Mouse (Mus musculus): Measurements from ENCODE around the gene Ugcg.
A peak's percentile ranks its signal among the peaks of the same experiment; 100 is the strongest.

DNA sequence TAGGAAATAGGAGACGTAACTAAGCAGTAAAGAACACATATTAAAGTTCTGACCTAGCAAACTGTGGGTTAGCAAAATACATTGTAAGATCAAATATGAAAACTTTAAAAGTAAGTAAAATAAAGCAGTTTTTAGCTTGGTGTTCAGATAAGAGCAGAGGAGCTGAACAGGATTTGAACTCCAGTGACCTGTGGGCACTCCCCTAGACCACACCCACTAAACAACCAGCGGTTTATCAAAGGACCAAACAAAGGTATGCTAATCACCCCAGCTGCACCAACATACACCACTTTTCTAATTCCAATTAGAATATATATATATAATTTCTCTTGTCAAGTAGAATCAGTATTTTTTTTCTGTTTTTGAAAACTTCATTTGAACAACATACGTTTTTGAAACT, 3.4 kb upstream of the Ugcg start:
- no peak for TF ChIP-seq CHD1 (IDR thresholded peaks at IDR 0.05; ENCODE audit: low read depth, low read length)
- no peak for TF ChIP-seq TBP (IDR thresholded peaks at IDR 0.05; ENCODE audit: low read depth, low read length)
- TF ChIP-seq CTCF (IDR thresholded peaks at IDR 0.05 in 2 of 3, conservative IDR thresholded peaks at IDR 0.05 in 1 of 3; ENCODE audit: control insufficient read depth in 1 of 3, insufficient read depth in 1 of 3, low read depth in 2 of 3, low read length in 3 of 3, poor library complexity in 1 of 3, severe bottlenecking in 1 of 3): no peak
- TF ChIP-seq USF1 (IDR thresholded peaks at IDR 0.05; ENCODE audit: low read depth, low read length): no peak
- peak; percentile 69; the same call in 1 of the 2 replicates for TF ChIP-seq RCOR1 (IDR thresholded peaks at IDR 0.05; ENCODE audit: low read depth, low read length)
- no peak for TF ChIP-seq POLR2A (IDR thresholded peaks at IDR 0.05; ENCODE audit: control insufficient read depth in 1 of 2, insufficient read depth in 1 of 2, low read depth in 1 of 2, low read length in 2 of 2, poor library complexity in 1 of 2)
- peak in 1 of 2 experiments; percentile 65; a peak in 1 of 4 replicates for TF ChIP-seq EP300 (IDR thresholded peaks at IDR 0.05; ENCODE audit: low read depth in 1 of 2, low read length in 2 of 2)
- TF ChIP-seq SIN3A (IDR thresholded peaks at IDR 0.05; ENCODE audit: low read length): no peak
- no peak for TF ChIP-seq MAX (IDR thresholded peaks at IDR 0.05; ENCODE audit: low read length)
- no peak for TF ChIP-seq MYC (IDR thresholded peaks at IDR 0.05; ENCODE audit: low read depth, low read length)
- peak; percentile 53 for TF ChIP-seq GATA1 (IDR thresholded peaks at IDR 0.05; ENCODE audit: low read depth, low read length)
- no peak for TF ChIP-seq E2F4 (IDR thresholded peaks at IDR 0.05; ENCODE audit: borderline replicate concordance, low read depth, low read length)
- no peak for TF ChIP-seq RAD21 (IDR thresholded peaks at IDR 0.05; ENCODE audit: low read depth, low read length)
- TF ChIP-seq KAT2A (conservative IDR thresholded peaks at IDR 0.05; ENCODE audit: low read depth, low read length): no peak
